Mouse (Mus musculus): ENCODE measurements around the gene Krt76.
A peak's percentile ranks its signal among the peaks of the same experiment; 100 is the strongest.

Gene Krt76

DNA sequence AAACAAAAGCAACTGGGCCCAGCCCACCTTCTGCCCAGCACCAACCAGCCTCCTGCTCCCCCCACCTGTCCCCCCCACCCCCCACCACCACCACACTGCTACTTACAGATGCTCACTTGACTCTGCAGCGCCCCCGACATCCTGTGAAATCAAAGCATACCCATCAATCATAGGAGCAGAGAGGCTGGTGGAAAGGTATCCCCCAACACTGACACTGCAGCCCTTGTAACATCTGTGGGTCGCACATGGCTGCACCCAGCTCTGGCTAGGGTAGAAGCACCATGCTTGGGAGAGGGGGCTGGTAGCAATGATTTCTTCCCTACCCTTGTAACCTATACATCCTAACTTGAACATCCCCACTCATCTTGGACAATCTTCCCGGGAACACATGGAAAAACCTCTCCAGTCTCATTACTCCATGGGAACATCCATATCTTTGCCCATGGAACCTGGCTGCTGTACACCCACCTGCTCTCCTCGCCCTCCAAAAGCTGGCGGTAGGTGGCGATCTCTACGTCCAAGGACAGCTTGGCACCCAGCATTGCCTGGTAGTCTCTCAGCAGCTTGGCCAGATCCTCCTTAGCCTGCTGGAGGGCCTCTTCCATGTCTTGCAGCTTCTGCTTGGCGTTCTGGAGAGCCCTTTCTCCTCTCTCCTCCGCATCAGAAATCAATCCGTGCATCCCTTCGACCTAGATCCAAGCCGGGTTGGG lies 32.1 kb downstream of the Krt76 start:
- no peak for DNase-seq (ENCODE audit: low spot score)

DNA sequence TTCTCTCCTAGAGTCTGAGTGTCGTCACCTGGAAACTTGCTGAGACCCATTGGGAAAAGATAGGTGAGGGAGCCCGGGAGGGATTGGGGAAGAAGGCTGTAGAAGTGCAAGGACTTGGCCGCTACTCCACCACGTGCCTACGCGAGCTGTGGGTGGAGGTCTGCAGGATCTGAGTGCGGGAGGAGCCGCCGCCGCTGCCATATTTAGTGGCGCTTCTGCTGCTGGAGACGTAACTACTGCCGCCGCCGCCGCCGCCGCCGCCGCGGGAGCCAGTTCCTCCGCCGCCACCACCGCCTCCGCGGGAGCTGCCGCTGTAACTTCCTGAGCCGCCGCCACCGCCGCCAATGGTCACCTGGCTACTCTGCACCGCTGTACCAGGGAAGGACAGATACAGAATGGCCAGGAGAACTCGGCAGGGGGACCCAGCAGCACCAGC lies 33.0 kb downstream of the Krt76 start:
- DNase-seq (ENCODE audit: low spot score) = no peak

DNA sequence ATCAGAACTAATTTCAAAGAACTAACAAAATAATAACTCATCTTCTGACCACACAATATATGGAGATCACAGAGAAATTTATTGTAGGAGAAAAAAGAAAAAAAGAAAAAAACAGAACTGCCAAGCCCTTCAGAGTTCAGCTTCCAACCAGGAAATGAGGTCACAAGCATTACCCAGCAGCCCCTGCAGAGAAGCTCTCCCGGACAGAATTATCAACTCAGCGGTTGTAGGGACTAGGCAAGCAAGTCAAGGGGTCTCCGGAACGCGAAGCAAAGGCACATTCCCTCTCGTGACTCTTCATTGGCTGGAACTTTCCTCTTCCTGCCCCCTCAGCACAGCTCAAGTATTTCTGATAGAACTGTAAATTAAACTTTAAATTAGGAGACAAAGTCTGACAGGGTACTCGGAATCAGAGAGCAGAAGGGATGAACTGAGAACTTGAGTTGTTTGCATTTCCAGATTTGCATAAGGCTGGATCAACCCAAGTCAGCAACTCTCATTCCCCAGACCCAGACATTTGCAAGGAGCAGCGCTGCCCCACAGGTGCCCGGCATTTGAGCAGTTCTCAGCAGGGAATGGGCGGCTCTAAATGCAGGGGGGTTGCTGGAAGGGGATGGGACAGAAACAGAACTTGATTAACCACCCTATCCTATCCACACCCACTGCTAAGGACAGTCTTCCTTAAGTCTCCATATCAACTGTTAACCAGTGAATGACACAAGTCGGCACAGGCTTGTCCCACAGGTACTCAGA lies 33.9 kb downstream of the Krt76 start:
- no peak for DNase-seq (ENCODE audit: low spot score)

DNA sequence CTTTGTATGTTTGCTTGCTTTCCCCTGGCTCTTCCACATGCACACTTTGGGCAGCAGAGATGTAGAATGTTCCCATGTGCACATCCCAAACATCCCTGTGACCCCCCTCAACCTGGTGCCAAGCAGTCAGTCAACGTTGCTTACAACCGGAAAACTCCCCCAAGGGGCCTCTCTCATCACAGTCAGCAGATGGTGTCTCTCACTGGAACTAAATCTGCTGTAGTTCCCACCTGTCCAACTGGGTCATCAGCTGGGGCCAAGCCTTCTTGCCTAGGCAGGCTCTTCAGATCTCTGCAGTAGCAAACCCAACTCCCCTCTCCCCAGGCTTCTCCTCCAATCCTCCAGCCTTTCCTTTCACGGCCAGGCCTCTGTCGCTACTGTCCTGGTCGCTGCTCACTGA lies 36.0 kb downstream of the Krt76 start:
- DNase-seq (ENCODE audit: low spot score) = no peak

DNA sequence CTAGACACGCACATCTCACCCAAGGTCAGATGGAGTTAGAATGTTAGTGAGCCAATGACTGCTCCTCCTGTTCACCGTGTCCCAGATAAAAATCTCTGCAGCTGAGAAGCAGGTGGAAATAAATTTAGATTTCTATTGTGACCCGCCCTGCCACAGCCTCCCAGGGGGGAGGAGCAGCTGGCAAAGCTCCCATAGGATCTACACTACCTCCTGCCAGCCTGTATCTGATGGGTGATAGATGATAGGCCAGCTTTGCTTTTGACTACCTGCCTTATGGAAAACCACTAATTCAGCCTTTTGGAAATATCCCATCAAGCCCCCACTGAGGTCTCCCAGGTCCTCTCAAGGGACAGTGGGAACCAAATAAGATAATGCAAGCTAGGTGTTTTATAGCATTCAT lies 37.0 kb downstream of the Krt76 start:
- no peak for DNase-seq (ENCODE audit: low spot score)

DNA sequence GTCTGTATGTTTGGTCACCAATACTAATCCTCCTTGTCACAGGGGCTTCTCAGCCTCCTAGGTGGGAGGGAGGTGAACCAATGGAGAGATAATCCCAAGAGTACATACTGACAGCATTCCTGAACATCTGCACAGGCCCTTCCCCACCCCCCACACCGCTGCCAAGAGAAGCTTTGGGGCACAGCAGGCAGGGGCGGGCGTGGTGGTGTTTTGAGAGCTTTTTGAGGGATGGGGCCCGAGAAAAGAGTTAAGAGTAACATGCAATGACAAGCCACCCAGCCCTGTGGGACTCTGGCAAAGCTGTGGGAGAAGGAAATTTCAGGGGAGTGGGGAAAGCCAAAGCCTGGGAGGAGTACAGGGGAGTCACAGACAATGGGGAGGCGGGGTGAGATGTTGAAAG lies 38.4 kb downstream of the Krt76 start:
- no peak for DNase-seq (ENCODE audit: low spot score)

DNA sequence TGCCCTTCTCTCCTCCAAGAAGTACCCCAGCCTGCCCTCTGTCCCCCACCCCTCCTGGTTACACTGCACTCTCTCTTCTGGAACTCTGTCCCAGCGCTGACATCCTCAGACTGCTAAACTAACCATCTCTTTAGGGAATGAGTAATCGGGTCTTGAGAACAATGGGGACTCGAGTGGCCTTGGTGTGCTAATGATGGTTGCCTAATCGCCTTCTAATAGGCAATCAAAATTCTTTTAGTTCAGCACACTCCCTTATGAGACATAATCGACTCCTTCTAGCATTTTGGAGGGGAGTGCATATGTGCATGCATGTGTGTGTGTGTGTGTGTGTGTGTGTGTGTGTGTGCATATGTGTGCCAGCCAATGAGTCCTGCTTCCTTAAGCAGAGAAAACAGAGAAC lies 40.1 kb downstream of the Krt76 start:
- no peak for DNase-seq (ENCODE audit: low spot score)

DNA sequence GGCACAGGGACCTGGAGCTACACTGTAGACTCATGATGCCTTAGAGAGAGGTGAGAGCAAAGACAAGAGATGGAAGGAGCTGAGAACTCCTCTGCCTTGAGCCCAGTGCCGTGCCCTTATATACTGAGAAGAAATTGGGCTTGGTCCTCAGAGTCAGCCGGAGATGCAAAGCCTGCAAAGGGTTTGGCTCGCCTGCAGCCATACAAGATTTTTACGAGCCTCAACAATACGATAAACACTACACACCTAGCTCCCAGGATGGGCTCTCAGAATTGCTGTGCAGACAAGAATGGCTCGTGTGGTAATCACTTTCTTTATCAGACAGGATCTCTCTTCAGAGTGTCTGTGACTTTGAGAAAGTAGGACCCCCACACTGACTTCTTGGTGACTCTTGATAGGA lies 42.0 kb downstream of the Krt76 start, which contains the start of gene Krt1:
Gene Krt1, minus strand, starts transcription at position 101 of the 400 bp plus-strand sequence.
- no peak for DNase-seq (ENCODE audit: low spot score)

DNA sequence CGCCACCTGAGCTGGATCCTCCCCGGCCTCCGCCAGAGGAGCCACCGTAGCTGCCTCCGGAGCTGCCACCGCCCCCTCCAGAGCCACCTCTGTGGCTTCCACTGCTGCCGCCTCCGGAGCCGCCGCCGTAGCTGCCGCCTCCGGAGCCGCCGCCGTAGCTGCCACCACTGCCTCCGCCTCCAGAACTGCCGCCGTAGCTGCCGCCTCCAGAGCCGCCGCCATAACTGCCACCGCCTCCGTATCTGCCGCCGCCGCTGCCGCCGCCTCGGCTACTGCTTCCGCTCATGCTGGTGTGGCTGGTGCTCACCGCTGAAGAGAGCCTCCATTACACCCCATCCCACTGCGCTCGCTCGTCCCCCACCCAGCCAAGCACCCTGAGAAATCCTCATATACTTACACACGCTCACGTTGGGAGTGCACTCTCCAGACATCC lies 46.7 kb downstream of the Krt76 start:
- peak; percentile 31 for DNase-seq (ENCODE audit: low spot score)

DNA sequence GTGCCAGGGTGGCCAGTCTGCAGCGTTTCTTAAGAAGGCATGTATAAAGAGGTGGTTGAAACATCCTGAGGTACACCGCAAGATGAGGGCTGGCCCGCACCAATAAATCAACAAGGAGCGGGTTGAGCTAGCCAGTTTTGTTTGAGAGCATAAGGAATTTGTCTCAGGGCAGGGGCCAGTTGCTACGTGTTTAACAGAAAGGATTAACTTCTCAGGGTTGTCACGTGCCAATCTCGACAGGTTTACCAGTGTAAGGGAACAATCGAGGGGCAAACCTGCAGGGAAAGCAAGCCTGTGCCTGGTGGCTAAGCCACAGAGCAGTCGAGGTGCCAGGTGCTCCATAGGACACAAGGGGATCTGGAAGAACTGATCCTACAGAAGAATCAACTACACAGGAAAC lies 49.5 kb downstream of the Krt76 start:
- no peak for DNase-seq (ENCODE audit: low spot score)

DNA sequence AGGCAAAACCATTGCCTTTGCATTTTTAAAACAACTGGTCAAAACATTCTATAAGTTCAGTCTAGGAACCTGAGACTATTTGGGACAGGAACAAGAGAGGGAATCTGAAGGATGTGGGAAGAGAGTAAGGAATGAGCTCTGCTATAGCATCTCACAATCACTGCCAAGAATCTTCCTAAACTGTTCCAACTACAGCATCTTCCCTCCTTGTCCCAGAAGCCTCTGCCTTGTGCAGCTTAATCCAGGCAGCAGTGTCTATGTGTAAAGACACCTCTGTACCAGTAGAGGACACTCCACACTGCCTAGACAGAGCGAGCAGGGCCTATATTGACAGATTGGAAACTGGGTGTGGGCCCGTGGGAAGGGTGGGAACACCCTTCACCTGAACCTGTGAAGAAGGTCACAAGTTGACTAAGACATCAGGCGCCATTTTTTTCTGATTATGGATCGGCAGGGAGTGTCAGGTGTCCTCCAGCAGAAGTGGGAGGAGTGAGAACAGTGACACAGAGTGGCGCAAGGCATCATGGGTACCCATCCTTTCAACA lies 57.9 kb downstream of the Krt76 start:
- DNase-seq (ENCODE audit: low spot score) = no peak
